Mouse (Mus musculus) CH12.LX (cell line): ENCODE results near the gene Adgrl3. TPM values are rescaled to one million over a fixed set of nuclear protein-coding genes. Genes with fewer than 3 reads are reported as not detected.

ENCODE experiments used
- DNase-seq: peaks from one replicate; pipeline ENCODE4 v3.0.0-alpha.2; 2013; ENCODE audit errors: extremely low read depth
- H3K27ac ChIP-seq: 2 replicates; pipeline ENCODE4 v1.5.1; 2012; ENCODE audit warnings: low read depth, mild to moderate bottlenecking, control low read depth, moderate library complexity; ENCODE audit not compliant: insufficient read depth
- H3K27me3 ChIP-seq: replicated peaks from 2 replicates; pipeline ENCODE3; 2012; ENCODE audit warnings: inconsistent platforms
- H3K36me3 ChIP-seq, 2 experiments: replicated peaks in 1 of 2; 2 replicates each; pipeline versions ENCODE3 to v1.6.1; 2012; ENCODE audit warnings: inconsistent platforms in 1 of 2, low read length in 1 of 2, mild to moderate bottlenecking in 1 of 2, mixed read lengths in 1 of 2, moderate library complexity in 1 of 2; ENCODE audit not compliant: control insufficient read depth in 1 of 2, insufficient read depth in 1 of 2
- H3K4me1 ChIP-seq, 2 experiments: 2 replicates each; pipeline ENCODE4 v1.6.1; 2012; ENCODE audit warnings: inconsistent platforms in 1 of 2, moderate library complexity in 1 of 2; ENCODE audit not compliant: insufficient read depth in 2 of 2, control insufficient read depth in 1 of 2
- H3K4me2 ChIP-seq: 2 replicates; pipeline ENCODE4 v1.6.1; 2012; ENCODE audit warnings: low read depth, mild to moderate bottlenecking, control low read depth; ENCODE audit not compliant: poor library complexity, insufficient read depth, severe bottlenecking
- H3K4me3 ChIP-seq, 3 experiments: fragments of 150-350 bp in 1 of 3; sonication (generic) in 1 of 3; replicated peaks in 1 of 3; 2 replicates each; pipeline versions ENCODE3 to v1.5.1; 2011 to 2012; ENCODE audit warnings: low read depth in 2 of 3, low read length in 2 of 3, mild to moderate bottlenecking in 2 of 3, moderate library complexity in 2 of 3, control low read depth in 1 of 3, improper control_type of control experiment in 1 of 3, inconsistent platforms in 1 of 3, mixed read lengths in 1 of 3; ENCODE audit not compliant: poor library complexity in 1 of 3
- H3K79me2 ChIP-seq: replicated peaks from 2 replicates; pipeline ENCODE4 v1.6.1; 2012; ENCODE audit warnings: mild to moderate bottlenecking, moderate library complexity; ENCODE audit not compliant: control insufficient read depth, poor library complexity, insufficient read depth, severe bottlenecking; ENCODE audit errors: extremely low read depth
- H3K9ac ChIP-seq: 2 replicates; pipeline ENCODE4 v1.6.1; 2012; ENCODE audit warnings: low read depth, mild to moderate bottlenecking, control low read depth, moderate library complexity; ENCODE audit not compliant: insufficient read depth
- H3K9me3 ChIP-seq: replicated peaks from 2 replicates; pipeline ENCODE3; 2012; ENCODE audit warnings: low read length, inconsistent platforms, mixed read lengths
- BHLHE40 ChIP-seq: IDR thresholded peaks from 2 replicates; pipeline ENCODE4 v1.6.1; 2011; ENCODE audit warnings: mild to moderate bottlenecking, low read depth, low read length, improper control_type of control experiment
- E2F4 ChIP-seq: IDR thresholded peaks from 2 replicates; pipeline ENCODE4 v1.6.1; 2011; ENCODE audit warnings: low read depth, low read length, improper control_type of control experiment; ENCODE audit not compliant: insufficient replicate concordance
- EP300 ChIP-seq: IDR thresholded peaks from 2 replicates; pipeline ENCODE4 v1.6.1; 2011; ENCODE audit warnings: low read length, improper control_type of control experiment
- GABPA ChIP-seq: IDR thresholded peaks from 2 replicates; pipeline ENCODE4 v1.6.1; 2012; ENCODE audit warnings: low read depth, low read length, improper control_type of control experiment, inconsistent platforms; ENCODE audit not compliant: insufficient replicate concordance
- HCFC1 ChIP-seq: IDR thresholded peaks from 2 replicates; pipeline ENCODE4 v1.6.1; 2012; ENCODE audit warnings: low read depth, mild to moderate bottlenecking, inconsistent platforms, low read length, improper control_type of control experiment
- IRF4 ChIP-seq: IDR thresholded peaks from 2 replicates; pipeline ENCODE4 v1.6.1; 2014; ENCODE audit warnings: low read depth, mild to moderate bottlenecking, inconsistent platforms, low read length, improper control_type of control experiment
- JUN ChIP-seq: IDR thresholded peaks from 2 replicates; pipeline ENCODE4 v1.6.1; 2011; ENCODE audit warnings: low read depth, mild to moderate bottlenecking, low read length, improper control_type of control experiment, moderate library complexity; ENCODE audit not compliant: insufficient read depth
- KAT2A ChIP-seq: IDR thresholded peaks from 2 replicates; pipeline ENCODE4 v1.6.1; 2012; ENCODE audit warnings: low read length, improper control_type of control experiment, inconsistent platforms; ENCODE audit not compliant: insufficient replicate concordance
- MAFK ChIP-seq: IDR thresholded peaks from 2 replicates; pipeline ENCODE4 v1.6.1; 2011; ENCODE audit warnings: low read length, improper control_type of control experiment; ENCODE audit not compliant: insufficient replicate concordance
- MEF2A ChIP-seq: IDR thresholded peaks from 2 replicates; pipeline ENCODE4 v1.6.1; 2014; ENCODE audit warnings: low read depth, mild to moderate bottlenecking, inconsistent platforms, low read length, improper control_type of control experiment, borderline replicate concordance
- MXI1 ChIP-seq: IDR thresholded peaks from 2 replicates; pipeline ENCODE4 v1.6.1; 2011; ENCODE audit warnings: mild to moderate bottlenecking, low read depth, low read length, improper control_type of control experiment
- MYC ChIP-seq: IDR thresholded peaks from 2 replicates; pipeline ENCODE4 v1.6.1; 2011; ENCODE audit warnings: low read depth, mild to moderate bottlenecking, improper control_type of control experiment, low read length
- RAD21 ChIP-seq: IDR thresholded peaks from 2 replicates; pipeline ENCODE4 v1.6.1; 2011; ENCODE audit warnings: low read depth, mild to moderate bottlenecking, low read length, improper control_type of control experiment, moderate library complexity
- SMC3 ChIP-seq: IDR thresholded peaks from 2 replicates; pipeline ENCODE4 v1.6.1; 2011; ENCODE audit warnings: low read depth, low read length, improper control_type of control experiment
- TCF12 ChIP-seq: IDR thresholded peaks from 2 replicates; pipeline ENCODE4 v1.6.1; 2014; ENCODE audit warnings: low read depth, mild to moderate bottlenecking, inconsistent platforms, low read length, improper control_type of control experiment
- UBTF ChIP-seq: IDR thresholded peaks from 2 replicates; pipeline ENCODE4 v1.6.1; 2012; ENCODE audit warnings: low read depth, mild to moderate bottlenecking, inconsistent platforms, low read length, improper control_type of control experiment, moderate library complexity
- USF2 ChIP-seq: conservative IDR thresholded peaks from 2 replicates; pipeline ENCODE4 v1.6.1; 2011; ENCODE audit warnings: low read depth, low read length, improper control_type of control experiment
- ZMIZ1 ChIP-seq: IDR thresholded peaks from 2 replicates; pipeline ENCODE4 v1.6.1; 2012; ENCODE audit warnings: low read depth, mild to moderate bottlenecking, inconsistent platforms, low read length, improper control_type of control experiment
- dilution Hi-C: fragments of 300-500 bp; cut with MboI; formaldehyde crosslinking; loops from 2 replicates; pipeline ENCODE4 v1.14.3; 2020; ENCODE audit warnings: low sequenced_read_pairs; ENCODE audit not compliant: extremely low pct_unique_long_range_greater_than_20kb, extremely low pct_ligation_motif_present
- in situ Hi-C: fragments of 300-500 bp; cut with MboI; formaldehyde crosslinking; loops from 3 replicates; pipeline ENCODE4 v1.14.3; 2019; ENCODE audit warnings: low sequenced_read_pairs, low pct_ligation_motif_present, low pct_unique_long_range_greater_than_20kb, mixed read lengths
- polyA plus RNA-seq: library from polyadenylated mRNA; unstranded; fragments of >175 nt; gene quantifications from 2 replicates; pipeline ENCODE4 v1.2.1, GENCODE M21; 2012; ENCODE audit warnings: low read depth; ENCODE audit not compliant: insufficient read length
- total RNA-seq, 2 experiments: library from RNA; depleted of rRNA; stranded (reverse); fragments of 300-350 nt in 1 of 2; fragments of >200 nt in 1 of 2; gene quantifications; 2 replicates each; pipeline ENCODE4 v1.2.3; 2012 to 2014

Adgrl3 gene
- total and polyA plus RNA-seq, 3 experiments = 0.13 TPM; not detected in 2

GRCm38 (mm10) chr5:81417326-81417725, 397.4 kb downstream of the Adgrl3 start:
- Histone ChIP-seq H3K27me3 (no peaks in the 10 kb centered on the region), H3K79me2 (no peaks in the 10 kb centered on the region), H3K9me3 (no peaks in the 10 kb centered on the region), H3K4me1 (no peaks in the 10 kb centered on the region), H3K9ac (no peak overlapping the region), H3K27ac (no peak overlapping the region), H3K36me3 (no peaks in the 10 kb centered on the region), H3K4me3 (no peak overlapping the region), H3K4me2 (no peak overlapping the region)
- no peak for DNase-seq
- in situ Hi-C loops = no loop called here
- no peak for TF ChIP-seq IRF4
- no peak for TF ChIP-seq TCF12
- no peak for TF ChIP-seq SMC3
- TF ChIP-seq ZMIZ1 = no peak
- dilution Hi-C loops = no loop called here

- Histone ChIP-seq H3K4me2 (no peak overlapping the region), H3K9ac (no peak overlapping the region)
- in situ Hi-C loops = no loop called here
- no peak for TF ChIP-seq ZMIZ1
- TF ChIP-seq UBTF = no peak
- no peak for TF ChIP-seq GABPA
- no peak for TF ChIP-seq JUN
- no peak for TF ChIP-seq RAD21
- TF ChIP-seq E2F4 = no peak
- no peak for TF ChIP-seq MYC
- TF ChIP-seq IRF4 = no peak
- no peak for TF ChIP-seq BHLHE40
- no peak for TF ChIP-seq MXI1
- TF ChIP-seq USF2 = no peak
- TF ChIP-seq EP300 = no peak
- no peak for TF ChIP-seq MEF2A
- TF ChIP-seq, all 38 proteins: peak for 0
- DNase-seq = no peak
- H3K36me3 ChIP-seq = no peaks in the 10 kb centered on the region
- no peak overlapping the region for H3K4me3 ChIP-seq
- no peak overlapping the region for H3K27ac ChIP-seq
- no peaks in the 10 kb centered on the region for H3K79me2 ChIP-seq
- no peaks in the 10 kb centered on the region for H3K9me3 ChIP-seq
- dilution Hi-C loops = no loop called here
- no peaks in the 10 kb centered on the region for H3K27me3 ChIP-seq
- H3K4me1 ChIP-seq = no peaks in the 10 kb centered on the region
Observed at GRCm38 (mm10) chr5:81427393-81427792, 407.5 kb downstream of the Adgrl3 start.

GRCm38 (mm10) chr5:81436375-81436774, 416.4 kb downstream of the Adgrl3 start:
- Histone ChIP-seq H3K4me3 (no peak overlapping the region), H3K79me2 (no peaks in the 10 kb centered on the region), H3K27ac (no peak overlapping the region), H3K9me3 (no peaks in the 10 kb centered on the region), H3K4me2 (no peak overlapping the region), H3K36me3 (no peaks in the 10 kb centered on the region), H3K4me1 (peaks cover 0 to under 1% of the 10 kb centered on the region in 2 experiments; a peak in 2 of 4 replicates), H3K9ac (no peak overlapping the region), H3K27me3 (no peaks in the 10 kb centered on the region)
- DNase-seq = no peak
- in situ Hi-C loops (no loop called here), dilution Hi-C loops (no loop called here)
- TF ChIP-seq KAT2A (no peak), HCFC1 (no peak), MAFK (no peak)
